Mouse (Mus musculus) bone marrow macrophage, adult 2 months (primary cell): ENCODE measurements at regions not wholly inside any gene's neighbourhood (a gene's known extent, or its start where the extent isn't known, plus 50 kb on each side); places are given as distances from the start of the nearest gene placed in this dataset.

Experiments used
- CTCF ChIP-seq: IDR thresholded peaks from 2 replicates; pipeline ENCODE4 v1.5.1; 2012; ENCODE audit warnings: low read depth, mild to moderate bottlenecking, low read length, moderate library complexity
- POLR2A ChIP-seq: IDR thresholded peaks from 2 replicates; pipeline ENCODE4 v1.6.1; 2012; ENCODE audit warnings: mild to moderate bottlenecking, low read depth, low read length, borderline replicate concordance

DNA sequence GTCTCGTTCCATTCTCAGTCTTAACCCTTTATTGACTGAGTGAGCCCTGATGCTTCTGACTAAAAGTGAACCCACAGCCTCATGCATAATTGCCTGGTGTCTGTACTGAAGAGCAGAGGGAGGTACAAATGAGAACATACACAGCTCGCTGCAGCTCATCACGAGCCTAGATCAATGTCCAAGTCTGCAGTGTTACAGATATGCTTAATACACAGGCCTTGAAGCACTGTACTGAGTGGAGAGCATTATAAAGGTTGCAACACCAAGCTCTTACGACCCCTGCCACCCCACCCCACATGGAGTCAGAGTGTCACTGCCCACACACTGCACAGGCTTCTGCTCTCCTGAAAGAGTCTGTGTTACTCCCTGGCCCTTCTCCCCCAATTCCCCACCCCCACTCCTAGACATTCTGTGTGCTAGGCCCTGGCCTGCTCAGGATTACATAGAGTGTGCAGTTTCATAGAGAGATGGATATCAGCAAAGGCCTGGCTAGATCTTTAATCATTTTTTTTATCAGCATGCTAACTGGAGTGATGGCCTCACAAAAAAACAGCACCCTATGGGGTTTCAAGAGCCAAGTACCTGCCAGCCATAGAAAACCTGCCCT is 108.5 kb upstream of the Gm12830 start:
- TF ChIP-seq POLR2A: no peak
- TF ChIP-seq CTCF: no peak
